8 mouse cellular contexts compared by ENCODE assay signal in genomic region chr4:149136982-149137770, GRCm38 (mm10). TPM values are rescaled to one million over a fixed set of nuclear protein-coding genes. Genes with fewer than 3 reads are reported as not detected.
DNase-seq lines count a peak whose midpoint lies in the region; ATAC-seq and TF ChIP-seq lines count a peak whose summit lies in the region.

TSS of gene Cenps (minus strand) at chr4:149137629.

- ATAC-seq in forebrain, embryonic 16.5 days, result peak; percentile 91
- ATAC-seq in lung, embryonic 15.5 days (ENCODE audit: borderline replicate concordance, extremely low read depth, low FRiP score, low TSS enrichment), result peak; percentile 88

- no peaks in the 10 kb centered on the region for H3K27me3 ChIP-seq in forebrain, embryonic 16.5 days (replicated peaks; ENCODE audit: control insufficient read depth, insufficient read depth, low read length)
- H3K27me3 ChIP-seq in lung, embryonic 15.5 days, result no peaks in the 10 kb centered on the region

- peak within 1 kb of the TSS; percentile 61; the same call in 1 of the 2 replicates for H3K27ac ChIP-seq in ES-E14 (ENCODE audit: insufficient read depth, low read depth, low read length, poor library complexity, severe bottlenecking)
- peak within 1 kb of the TSS; percentile 49 for H3K27ac ChIP-seq in forebrain, embryonic 16.5 days (ENCODE audit: low read length)
- H3K27ac ChIP-seq in lung, embryonic 15.5 days, result peak within 1 kb of the TSS; percentile 88

- in situ Hi-C loops in ES-E14 (cut with MboI; ENCODE audit: low sequenced_read_pairs in 2 of 2, unreplicated experiment in 2 of 2), result no loop called here

- H3K9ac ChIP-seq in ES-E14 (ENCODE audit: insufficient read depth, low read depth, low read length, poor library complexity, severe bottlenecking), result peak within 1 kb of the TSS; percentile 92
- peak within 1 kb of the TSS; percentile 74 for H3K9ac ChIP-seq in forebrain, embryonic 16.5 days (replicated peaks; ENCODE audit: low read depth, low read length)
- peak within 1 kb of the TSS; percentile 76 for H3K9ac ChIP-seq in lung, embryonic 15.5 days

- peak within 1 kb of the TSS; percentile 74 to 92 for H3K4me3 ChIP-seq in ES-E14 (ENCODE audit: insufficient read depth in 1 of 2, low read depth in 1 of 2, low read length in 2 of 2, poor library complexity in 1 of 2, severe bottlenecking in 1 of 2)
- peak within 1 kb of the TSS; percentile 74 for H3K4me3 ChIP-seq in forebrain, embryonic 16.5 days (replicated peaks; ENCODE audit: low read length)
- peak within 1 kb of the TSS; percentile 54 for H3K4me3 ChIP-seq in lung, embryonic 15.5 days

- peaks cover under 1% of the 10 kb centered on the region; the same call in 1 of the 2 replicates for H3K36me3 ChIP-seq in ES-E14 (ENCODE audit: control insufficient read depth, insufficient read depth, low read length, poor library complexity, severe bottlenecking)
- H3K36me3 ChIP-seq in forebrain, embryonic 16.5 days (ENCODE audit: control insufficient read depth, insufficient read depth), result no peaks in the 10 kb centered on the region
- H3K36me3 ChIP-seq in lung, embryonic 15.5 days, result no peaks in the 10 kb centered on the region

- H3K4me2 ChIP-seq in forebrain, embryonic 16.5 days (ENCODE audit: low read length), result peak within 1 kb of the TSS; percentile 72
- peak within 1 kb of the TSS; percentile 84 for H3K4me2 ChIP-seq in lung, embryonic 15.5 days

- WGBS in forebrain, embryonic 16.5 days, result under 1% methylated on average over 68 of the region's 68 CpGs
- under 1% methylated on average over 68 of the region's 68 CpGs for WGBS in lung, embryonic 15.5 days

- DNase-seq in ES-E14 (ENCODE audit: low read depth, low spot score), result peak; percentile 85
- DNase-seq in cerebellum, adult 11-12 months, result peak; percentile 88
- peak; percentile 94 for DNase-seq in heart, postnatal 4 days
- peak; percentile 75 to 87 for DNase-seq in layer of hippocampus, adult 8-10 months (ENCODE audit: low spot score in 2 of 2)
- DNase-seq in ovary, adult 18-20 months (ENCODE audit: low spot score), result peak; percentile 77
- DNase-seq in thymus, postnatal 0 days (ENCODE audit: low spot score), result peak; percentile 90

- peaks cover 2 to 7% of the 10 kb centered on the region in 2 experiments; a peak in 1 of 4 replicates for H3K4me1 ChIP-seq in ES-E14 (ENCODE audit: control insufficient read depth in 2 of 2, insufficient read depth in 2 of 2, low read length in 2 of 2, poor library complexity in 1 of 2)
- peaks cover 7% of the 10 kb centered on the region for H3K4me1 ChIP-seq in forebrain, embryonic 16.5 days (replicated peaks; ENCODE audit: control insufficient read depth, insufficient read depth, low read length)
- H3K4me1 ChIP-seq in lung, embryonic 15.5 days, result peaks cover 18% of the 10 kb centered on the region

- no peaks in the 10 kb centered on the region for H3K9me3 ChIP-seq in ES-E14 (ENCODE audit: control insufficient read depth, insufficient read depth, low read depth, low read length)
- no peaks in the 10 kb centered on the region for H3K9me3 ChIP-seq in forebrain, embryonic 16.5 days (ENCODE audit: control insufficient read depth, low read length)
- H3K9me3 ChIP-seq in lung, embryonic 15.5 days, result no peaks in the 10 kb centered on the region

TF ChIP-seq in ES-E14, 5 proteins besides CTCF, POLR2A, EP300 and RAD21:
- no peak for TF ChIP-seq CHD2 (IDR thresholded peaks at IDR 0.05; ENCODE audit: low read depth, low read length)
- peak; percentile 73; the same call in 1 of the 2 replicates for TF ChIP-seq HCFC1 (IDR thresholded peaks at IDR 0.05; ENCODE audit: borderline replicate concordance, insufficient read depth, low read length)
- TF ChIP-seq ZNF384 (IDR thresholded peaks at IDR 0.05; ENCODE audit: low read depth, low read length), result no peak

RNA-seq across cellular contexts. Expression of gene Cenps, which starts in this region (rescaled TPM):
- 15.2 and 15.9 TPM in 2 replicates for total RNA-seq in ES-E14 (2012; rRNA removed)
- polyA plus RNA-seq in forebrain, embryonic 16.5 days (2015; fragmentation: Nextera tagmentation; extraction: Ambion mirVana), result 22.2 and 24.9 TPM in 2 replicates
- 10 to 100 TPM; 13.1 to 14.9 TPM for total RNA-seq in heart, postnatal 4 days (2021)
- 10 to 100 TPM; 24.7 to 33.6 (median 29.6) TPM for total RNA-seq in layer of hippocampus, adult 8-10 months (2022)
- polyA plus RNA-seq in lung, embryonic 15.5 days (2015; fragmentation: Nextera tagmentation; extraction: Ambion mirVana), result 36.2 and 40.7 TPM in 2 replicates
- polyA plus RNA-seq in thymus, postnatal 0 days (2015; fragmentation: Nextera tagmentation; extraction: Ambion mirVana), result 49.1 and 51.2 TPM in 2 replicates

Comparison
In these comparisons a context has a peak if more than half of its experiments do, and no peak if none do; other contexts are left out.
1. Peak in every context shown above with its lines: DNase-seq, ATAC-seq, H3K4me3 ChIP-seq and H3K27ac ChIP-seq.